Mouse (Mus musculus) thymus, postnatal 4 days (tissue): ENCODE results near the gene Arl4d.
"Not testable (repeated sequence)": the region's sequence is repeated elsewhere in the genome, so short reads cannot be mapped to it uniquely, and the experiment has no call there.

Source experiments
- DNase-seq: peaks from one replicate; pipeline ENCODE4 v3.0.0; 2021

The Arl4d gene

DNA sequence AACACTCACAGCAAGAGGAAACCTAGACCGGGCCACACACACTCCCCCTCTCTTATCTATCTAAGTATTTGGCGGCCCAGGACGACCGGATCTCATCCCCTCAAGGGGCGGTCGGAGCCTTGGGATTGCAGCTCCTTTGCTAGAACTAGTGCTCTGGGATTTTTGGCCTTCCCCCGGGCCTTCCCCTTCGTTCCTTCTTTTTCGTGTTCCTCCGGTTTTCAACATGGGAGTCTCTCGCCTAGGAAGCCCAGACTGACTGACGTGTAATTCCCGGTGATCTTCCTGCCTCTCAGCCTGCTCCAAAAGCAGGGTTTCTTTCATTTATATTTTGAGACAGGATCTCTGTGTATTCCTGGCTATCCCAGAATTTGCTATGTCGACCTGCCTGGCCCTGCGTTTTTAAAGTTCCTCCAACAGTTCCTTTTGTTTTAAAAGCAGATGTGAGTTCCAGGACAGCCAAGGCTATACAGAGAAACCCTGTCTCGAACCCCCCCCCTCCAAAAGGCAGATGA lies 19.0 kb upstream of the Arl4d start:
- DNase-seq, result not testable (repeated sequence)

DNA sequence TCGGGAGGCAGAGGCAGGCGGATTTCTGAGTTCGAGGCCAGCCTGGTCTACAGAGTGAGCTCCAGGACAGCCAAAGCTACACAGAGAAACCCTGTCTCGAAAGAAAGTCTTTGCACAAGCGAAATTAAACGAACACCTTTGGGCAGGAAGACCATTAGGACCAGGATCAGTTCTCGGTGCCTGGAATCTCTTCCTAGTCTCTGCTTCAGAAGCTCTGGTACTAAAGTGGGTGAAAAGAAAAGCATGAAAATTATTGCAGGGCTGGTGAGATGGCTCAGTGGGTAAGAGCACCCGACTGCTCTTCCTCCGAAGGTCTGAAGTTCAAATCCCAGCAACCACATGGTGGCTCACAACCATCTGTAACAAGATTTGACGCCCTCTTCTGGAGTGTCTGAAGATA lies 18.2 kb upstream of the Arl4d start:
- DNase-seq, result not testable (repeated sequence)

GRCm38 (mm10) chr11:101656356-101656755 lies 9.0 kb upstream of the Arl4d start:
- DNase-seq, result no peak

- no peak for DNase-seq
These were observed 7.8 kb upstream of the Arl4d start for GRCm38 (mm10) chr11:101657528-101657885.

DNA sequence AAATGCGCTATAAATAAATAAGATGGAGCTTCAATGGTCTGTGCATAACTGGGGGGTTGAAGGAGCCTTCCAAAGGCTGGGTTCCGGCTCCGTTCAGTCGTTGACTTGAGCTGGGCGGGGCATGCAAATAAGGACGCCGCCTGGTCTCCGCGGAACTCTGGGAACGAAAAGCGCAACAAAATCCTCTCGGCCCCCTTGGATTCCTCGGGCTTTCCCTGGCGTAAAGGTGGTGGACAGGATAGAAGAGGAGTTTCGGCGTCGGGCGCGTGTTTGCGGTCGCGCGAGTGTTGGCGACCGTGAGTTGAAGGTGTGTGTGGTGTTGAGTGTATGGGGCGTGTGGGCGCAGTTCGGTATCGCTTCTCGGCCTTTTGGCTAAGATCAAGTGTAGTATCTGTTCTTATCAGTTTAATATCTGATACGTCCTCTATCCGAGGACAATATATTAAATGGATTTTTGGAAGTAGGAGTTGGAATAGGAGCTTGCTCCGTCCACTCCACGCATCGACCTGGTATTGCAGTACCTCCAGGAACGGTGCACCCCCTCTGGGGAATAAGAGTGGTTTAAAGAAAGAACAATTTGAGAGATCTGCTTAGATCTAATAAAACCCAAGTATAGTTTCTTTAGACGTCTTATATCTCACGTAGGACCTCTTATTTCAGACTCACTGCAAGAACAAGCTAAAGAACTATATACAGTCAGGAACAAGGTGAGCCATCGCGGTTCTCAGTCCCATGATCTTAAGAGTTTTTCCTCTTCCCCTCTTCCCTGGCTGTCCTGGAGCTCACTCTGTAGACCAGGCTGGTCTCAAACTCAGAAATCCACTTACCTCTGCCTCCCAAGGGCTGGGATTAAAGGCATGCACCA lies 7.2 kb upstream of the Arl4d start:
- DNase-seq, result peak; percentile 89

DNA sequence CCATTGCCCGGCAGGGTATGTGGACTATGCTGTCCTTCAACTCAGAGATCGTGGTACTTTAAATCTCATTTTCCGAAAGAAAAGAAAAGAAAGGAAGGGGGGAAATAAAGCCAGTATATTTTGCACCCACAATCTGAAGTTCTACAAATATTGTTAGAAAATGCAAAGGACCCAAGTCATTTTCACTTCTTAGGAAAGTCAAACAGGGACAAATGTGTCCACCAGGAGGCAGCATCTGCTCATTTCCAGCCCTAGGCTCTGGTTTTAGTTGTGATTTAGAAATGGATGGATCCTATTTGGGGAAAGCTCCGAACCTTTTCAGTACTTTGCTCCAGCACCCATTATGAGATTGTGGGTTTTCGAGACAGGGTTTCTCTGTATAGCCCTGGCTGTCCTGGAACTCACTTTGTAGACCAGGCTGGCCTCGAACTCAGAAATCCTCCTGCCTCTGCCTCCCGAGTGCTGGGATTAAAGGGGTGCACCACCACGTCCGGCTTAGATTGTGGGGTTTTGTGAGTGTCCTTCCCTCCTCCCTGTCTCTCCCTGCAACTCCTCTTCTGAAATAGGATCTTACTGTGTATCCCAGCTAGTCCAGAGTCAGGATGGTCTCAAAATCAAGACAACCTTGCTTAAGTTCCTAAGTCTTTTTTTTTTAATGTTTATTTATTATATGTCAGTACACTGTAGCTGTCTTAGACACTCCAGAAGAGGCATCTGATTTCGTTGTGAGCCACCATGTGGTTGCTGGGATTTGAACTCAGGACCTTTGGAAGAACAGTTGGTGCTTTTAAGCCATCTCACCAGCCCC lies 6.4 kb upstream of the Arl4d start:
- peak; percentile 73 for DNase-seq

DNA sequence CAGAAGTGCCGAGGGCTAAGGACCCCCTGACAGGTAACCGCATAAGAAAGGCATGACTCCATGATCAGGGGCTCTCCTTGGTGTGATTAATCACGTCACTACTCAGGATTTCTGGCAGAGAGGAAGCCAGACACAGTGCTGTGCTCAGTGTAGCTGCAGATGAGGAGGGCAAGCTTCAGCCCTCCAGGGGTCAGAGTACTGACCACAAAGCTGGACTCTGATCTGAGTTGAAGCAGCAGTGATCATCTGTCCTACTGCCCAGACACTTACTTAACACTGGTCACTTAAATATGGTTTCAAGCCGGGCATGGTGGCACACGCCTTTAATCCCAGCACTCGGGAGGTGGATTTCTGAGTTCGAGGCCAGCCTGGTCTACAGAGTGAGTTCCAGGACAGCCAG lies 4.2 kb upstream of the Arl4d start:
- no peak for DNase-seq

GRCm38 (mm10) chr11:101661786-101662185 lies 3.6 kb upstream of the Arl4d start:
- DNase-seq, result no peak

- no peak for DNase-seq
These were observed 1.9 kb upstream of the Arl4d start for GRCm38 (mm10) chr11:101663229-101664027.

DNA sequence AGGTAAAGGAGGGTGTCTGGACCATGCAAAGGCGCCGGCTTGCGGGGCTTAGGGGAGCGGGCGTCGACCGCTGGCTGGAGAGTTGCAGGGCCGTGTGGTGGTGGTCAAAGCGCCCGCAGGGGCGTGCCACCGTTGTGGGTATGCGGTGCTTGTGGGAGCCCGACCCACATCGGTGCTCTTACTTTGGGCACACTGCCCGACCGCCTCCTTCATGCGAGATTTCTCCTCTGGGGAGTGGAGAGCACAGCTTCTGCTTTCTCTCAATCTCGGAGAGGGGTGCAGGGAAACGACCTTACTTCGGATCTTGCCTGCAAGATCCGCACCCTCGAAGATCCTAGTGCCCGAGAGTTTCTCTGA lies 273 bp downstream of the Arl4d start:
- no peak for DNase-seq

GRCm38 (mm10) chr11:101666626-101667345 lies 1.4 kb downstream of the Arl4d start:
- DNase-seq, result no peak

DNA sequence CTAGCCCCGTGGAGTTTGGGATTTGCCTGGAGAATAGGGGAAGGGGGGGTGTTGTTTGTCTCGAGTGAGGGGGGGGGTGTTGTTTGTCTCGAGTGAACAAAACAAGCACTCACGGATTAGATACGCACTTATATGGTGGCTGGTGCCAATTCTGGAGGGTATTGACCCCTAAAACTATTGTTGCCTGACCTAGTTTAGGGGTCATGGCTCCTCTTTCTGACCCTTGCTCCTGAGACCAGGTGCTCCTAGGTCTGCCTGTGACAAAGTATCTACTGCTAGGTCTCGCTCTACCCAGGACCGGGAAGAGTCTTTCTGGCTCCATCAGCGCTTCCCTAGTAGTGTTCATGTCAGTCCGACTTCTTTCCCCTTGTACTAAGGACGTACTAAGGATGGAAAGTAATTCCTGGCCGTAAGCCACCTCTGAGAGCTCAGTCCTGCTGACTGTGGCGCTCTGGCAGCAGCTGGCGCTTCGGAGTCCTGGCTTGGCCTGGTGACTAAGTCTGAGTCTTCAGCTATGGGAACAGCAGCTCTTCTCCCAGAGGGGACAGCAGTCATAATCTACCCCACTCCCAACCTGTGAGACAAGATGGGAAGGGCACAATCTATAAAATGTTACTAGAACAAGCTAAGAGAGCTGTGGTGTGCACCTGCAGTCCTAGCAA lies 2.7 kb downstream of the Arl4d start:
- no peak for DNase-seq

DNA sequence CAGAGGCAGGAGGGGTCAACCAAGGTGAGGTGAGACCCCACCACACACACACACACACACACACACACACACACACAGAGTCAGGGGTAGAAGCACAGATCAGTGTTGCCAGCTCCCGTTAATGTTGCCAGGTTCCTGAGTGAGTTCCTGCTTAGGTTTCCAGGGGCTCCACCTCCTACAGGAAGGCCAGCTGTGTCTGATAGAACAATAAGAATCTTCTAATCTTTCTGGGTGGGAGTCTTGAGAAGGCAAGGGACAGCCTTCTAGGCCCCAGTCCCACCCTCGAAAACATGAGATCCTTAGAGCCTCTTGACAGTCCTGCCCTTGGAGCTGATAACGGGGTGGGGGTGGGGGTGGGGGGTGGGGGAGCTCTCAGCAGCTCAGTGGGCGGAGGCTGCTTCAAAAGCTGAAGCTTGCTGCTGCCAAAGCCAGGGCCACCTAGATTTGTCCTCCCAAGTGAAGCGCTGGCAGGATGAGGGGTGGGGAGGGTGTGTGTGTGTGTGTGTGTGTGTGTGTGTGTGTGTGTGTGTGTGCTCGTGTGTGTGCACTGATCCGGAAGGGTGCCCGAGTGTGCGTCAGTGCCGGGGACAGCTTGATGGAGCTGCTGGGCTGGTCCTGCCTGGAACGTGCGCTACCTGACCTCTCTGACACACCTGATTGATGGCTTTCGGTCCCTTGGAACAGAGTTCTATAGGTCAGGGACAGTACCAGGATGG lies 3.4 kb downstream of the Arl4d start:
- no peak for DNase-seq

GRCm38 (mm10) chr11:101670334-101670733 lies 5.0 kb downstream of the Arl4d start:
- no peak for DNase-seq

DNA sequence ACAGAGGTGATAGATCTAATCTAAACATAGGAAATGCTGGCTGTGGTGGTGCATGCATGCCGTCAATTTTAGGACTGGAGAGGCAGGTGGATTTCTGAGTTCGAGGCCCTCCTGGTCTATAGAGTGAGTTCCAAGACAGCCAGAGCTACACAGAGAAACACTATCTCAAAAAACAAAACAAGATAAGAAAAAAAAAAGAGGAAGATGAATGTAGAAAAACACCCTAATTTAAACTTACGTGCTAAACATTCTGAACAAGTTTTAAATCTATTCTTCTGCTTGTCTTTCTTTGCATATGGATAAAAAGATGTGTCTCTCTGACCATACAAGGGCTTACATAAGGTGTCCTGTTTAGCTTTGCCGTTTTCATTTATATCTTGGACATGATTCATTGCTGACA lies 5.9 kb downstream of the Arl4d start:
- no peak for DNase-seq

DNA sequence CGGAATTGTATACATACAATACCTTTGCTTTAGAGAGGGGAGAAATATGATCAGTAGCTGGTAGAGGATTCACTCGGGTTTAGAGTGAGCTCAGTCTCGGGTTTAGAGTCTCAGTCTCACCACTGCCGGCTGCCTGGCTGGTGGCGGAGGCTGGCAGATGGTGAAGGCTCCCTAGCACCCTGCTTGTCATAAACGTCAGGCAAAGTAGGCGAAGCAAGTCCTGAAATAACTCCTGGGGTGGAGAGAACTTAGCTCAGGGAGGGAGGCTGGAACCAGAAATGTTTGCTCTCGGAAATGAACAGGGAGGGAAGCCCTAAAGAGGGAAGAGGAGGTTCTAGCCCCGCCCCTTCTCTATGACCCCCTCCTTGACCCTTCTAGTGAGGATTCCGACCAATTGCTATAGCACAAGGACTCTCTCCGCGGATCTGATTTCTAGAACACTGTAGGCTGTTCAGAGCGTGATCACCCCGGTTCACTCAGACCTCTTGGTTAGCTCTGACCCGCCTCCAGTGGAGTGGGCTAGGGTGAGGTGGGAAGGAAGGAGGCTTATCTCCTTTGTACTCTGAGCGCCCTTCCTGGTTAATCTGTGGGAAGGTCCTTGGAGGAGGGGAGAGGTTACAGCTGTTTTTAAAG lies 7.8 kb downstream of the Arl4d start:
- no peak for DNase-seq

- no peak for DNase-seq
These were observed 8.8 kb downstream of the Arl4d start for GRCm38 (mm10) chr11:101674106-101674505.

DNA sequence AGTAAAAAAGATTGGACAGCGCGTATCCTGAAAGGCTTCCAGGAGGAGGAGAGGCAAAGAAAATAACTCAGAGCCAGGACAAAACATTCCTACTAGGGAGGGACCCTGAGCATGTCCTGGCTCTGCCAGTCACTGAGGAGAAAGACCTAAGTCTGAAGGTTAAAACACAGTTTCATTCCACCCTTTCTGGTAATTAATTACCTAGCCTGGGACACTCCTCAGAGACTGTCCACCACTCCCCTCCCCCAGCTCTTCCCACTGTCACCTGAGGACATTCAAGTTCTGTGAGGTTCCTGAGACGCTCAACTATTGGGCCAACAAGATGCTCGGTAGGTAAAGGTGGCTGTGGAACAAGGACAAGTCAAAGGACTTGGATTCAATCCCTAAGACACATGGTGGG lies 10.0 kb downstream of the Arl4d start:
- no peak for DNase-seq

- no peak for DNase-seq
These were observed 12.3 kb downstream of the Arl4d start for GRCm38 (mm10) chr11:101677655-101678054.

- no peak for DNase-seq
These were observed 13.4 kb downstream of the Arl4d start for GRCm38 (mm10) chr11:101678770-101679169.

DNA sequence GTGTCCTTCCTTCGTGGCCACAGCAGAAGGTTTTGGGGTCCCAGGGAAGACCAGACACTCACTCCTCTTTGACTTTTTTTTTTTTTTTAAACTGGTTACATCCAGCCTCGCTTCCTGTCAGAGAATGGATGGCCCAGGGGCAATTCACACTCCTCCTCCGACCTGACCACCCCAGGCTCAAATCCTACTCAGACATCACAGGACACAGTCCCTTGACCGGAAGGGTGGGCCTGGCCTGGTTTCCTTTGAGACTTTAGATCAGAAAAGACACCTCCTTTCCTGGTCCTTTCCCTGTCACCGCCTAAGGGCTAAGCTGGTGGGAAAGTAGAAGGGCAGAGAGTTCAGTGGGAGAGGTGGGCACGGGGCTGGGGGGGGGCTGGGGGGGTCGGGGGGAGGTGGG lies 14.6 kb downstream of the Arl4d start:
- DNase-seq, result no peak
